Mouse (Mus musculus): Measurements from ENCODE around the gene Gm28308.

- TF ChIP-seq EP300 (IDR thresholded peaks at IDR 0.05; ENCODE audit: low read length) (no peak), NRF1 (IDR thresholded peaks at IDR 0.05; ENCODE audit: low read depth, low read length) (no peak), USF1 (IDR thresholded peaks at IDR 0.05; ENCODE audit: low read depth, low read length) (no peak), HCFC1 (IDR thresholded peaks at IDR 0.05; ENCODE audit: low read depth, low read length) (no peak), POLR2AphosphoS2 (IDR thresholded peaks at IDR 0.05; ENCODE audit: low read depth, low read length) (no peak), POLR2A (IDR thresholded peaks at IDR 0.05; ENCODE audit: low read depth, low read length) (no peak), ELF1 (IDR thresholded peaks at IDR 0.05; ENCODE audit: low read depth, low read length) (no peak), GABPA (IDR thresholded peaks at IDR 0.05; ENCODE audit: insufficient replicate concordance, low read depth, low read length) (no peak), CHD1 (IDR thresholded peaks at IDR 0.05; ENCODE audit: low read depth, low read length) (no peak), E2F4 (IDR thresholded peaks at IDR 0.05; ENCODE audit: insufficient replicate concordance, low read depth, low read length) (no peak)
Observed at GRCm38 (mm10) chr6:52231885-52232567, 18.9 kb upstream of the Gm28308 start.
